Mouse (Mus musculus): Measurements from ENCODE around the gene Zfp282. TPM values are rescaled to one million over a fixed set of nuclear protein-coding genes. Genes with fewer than 3 reads are reported as not detected.
A peak's percentile ranks its signal among the peaks of the same experiment; 100 is the strongest.

Zfp282 gene
- polyA plus RNA-seq, 1 experiment: 0.32 TPM

DNA sequence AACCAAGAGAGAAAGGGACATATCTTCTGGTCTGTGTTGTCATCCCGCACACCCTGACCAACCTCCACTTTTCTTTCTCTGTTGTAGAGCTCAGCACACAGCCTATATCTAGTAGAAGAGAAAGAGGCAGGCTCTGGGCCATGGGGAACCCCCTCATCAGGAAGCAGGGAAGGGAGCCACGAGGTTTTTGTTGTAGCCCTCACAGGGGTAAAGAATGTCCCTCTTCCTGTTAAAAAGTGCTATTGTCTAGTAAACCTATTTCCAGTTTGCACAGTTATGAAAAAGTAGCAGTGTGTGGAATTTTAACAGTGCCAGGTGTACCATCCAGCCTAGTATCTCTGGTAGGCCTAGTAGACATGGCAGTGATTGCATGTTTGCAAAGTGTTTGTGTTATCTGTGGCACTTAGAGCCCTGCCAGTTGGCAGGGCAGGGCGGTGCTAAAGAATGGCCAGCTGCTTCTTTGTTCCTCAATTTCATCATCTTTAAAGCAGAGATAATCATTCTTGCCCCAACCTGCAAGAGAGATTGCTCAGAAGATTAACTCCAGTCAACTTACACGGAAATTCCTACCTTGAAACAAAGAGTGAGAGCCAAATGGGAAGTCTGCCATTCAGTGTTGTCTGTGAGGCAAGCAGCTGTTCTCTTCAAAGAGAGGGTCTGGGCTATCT is 2.2 kb downstream of the Zfp282 start:
- H3K9me3 ChIP-seq (ENCODE audit: control insufficient read depth, low read length): no peaks in the 10 kb centered on the region
- H3K4me1 ChIP-seq (ENCODE audit: control insufficient read depth): peaks cover 33% of the 10 kb centered on the region
- H3K36me3 ChIP-seq (ENCODE audit: control insufficient read depth): peaks cover 37% of the 10 kb centered on the region
- no peaks in the 10 kb centered on the region for H3K27me3 ChIP-seq (ENCODE audit: control insufficient read depth)
- H3K4me3 ChIP-seq (replicated peaks): peak overlapping the region; percentile 85
- TF ChIP-seq GATA1 (IDR thresholded peaks at IDR 0.05; ENCODE audit: low read length) (no peak), TAL1 (IDR thresholded peaks at IDR 0.05; ENCODE audit: low read length) (no peak)

DNA sequence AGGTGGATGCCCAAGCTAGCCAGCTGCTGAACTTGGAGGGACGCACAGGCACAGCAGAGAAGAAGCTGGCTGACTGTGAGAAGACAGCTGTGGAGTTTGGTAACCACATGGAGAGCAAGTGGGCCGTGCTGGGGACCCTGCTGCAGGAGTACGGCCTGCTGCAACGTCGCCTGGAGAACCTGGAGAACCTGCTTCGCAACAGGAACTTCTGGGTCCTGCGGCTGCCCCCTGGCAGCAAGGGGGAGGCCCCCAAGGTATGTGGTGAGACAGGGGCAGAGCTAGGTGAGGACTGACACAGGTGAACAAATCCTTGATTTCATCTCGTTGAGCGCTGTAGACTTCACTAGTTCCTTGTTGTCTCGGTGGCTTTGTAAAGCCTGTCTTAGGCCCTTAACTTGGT is 3.2 kb downstream of the Zfp282 start:
- Histone ChIP-seq H3K4me3 (replicated peaks) (no peak overlapping the region), H3K27me3 (ENCODE audit: control insufficient read depth) (no peaks in the 10 kb centered on the region), H3K36me3 (ENCODE audit: control insufficient read depth) (peaks cover 40% of the 10 kb centered on the region), H3K4me1 (ENCODE audit: control insufficient read depth) (peaks cover 33% of the 10 kb centered on the region), H3K9me3 (ENCODE audit: control insufficient read depth, low read length) (no peaks in the 10 kb centered on the region)
- no peak for TF ChIP-seq TAL1 (IDR thresholded peaks at IDR 0.05; ENCODE audit: low read length)

DNA sequence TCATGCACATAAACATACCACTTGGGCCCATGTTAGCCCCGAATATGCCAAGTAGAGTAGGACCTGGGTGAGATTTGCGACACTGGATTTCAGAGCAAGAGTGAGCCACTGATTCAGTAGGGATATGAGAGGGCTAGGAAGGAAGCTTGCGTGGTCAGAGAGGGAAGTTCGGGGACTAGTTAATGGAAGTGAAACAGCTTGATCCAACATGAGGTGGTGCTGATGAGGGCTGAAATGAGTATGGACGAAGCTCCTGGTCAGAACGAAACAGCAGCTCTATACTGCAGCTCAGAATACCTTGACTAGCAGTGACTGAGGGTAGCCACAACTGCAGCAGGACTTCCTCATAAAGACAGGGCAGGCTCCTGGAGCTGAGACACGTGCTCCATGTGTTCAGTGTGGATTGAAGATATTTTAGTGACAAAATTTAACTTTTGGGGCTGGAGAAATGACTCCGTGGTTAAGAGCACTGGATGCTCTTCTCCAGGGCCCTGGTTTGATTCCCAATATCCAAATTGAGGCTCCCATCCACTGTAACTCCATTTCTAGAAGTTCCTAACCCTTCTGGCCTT is 11.9 kb downstream of the Zfp282 start:
- Histone ChIP-seq H3K36me3 (ENCODE audit: control insufficient read depth) (peaks cover 57% of the 10 kb centered on the region), H3K4me1 (ENCODE audit: control insufficient read depth) (no peaks in the 10 kb centered on the region), H3K9me3 (ENCODE audit: control insufficient read depth, low read length) (no peaks in the 10 kb centered on the region), H3K4me3 (replicated peaks) (no peak overlapping the region), H3K27me3 (ENCODE audit: control insufficient read depth) (no peaks in the 10 kb centered on the region)
- TF ChIP-seq GATA1 (IDR thresholded peaks at IDR 0.05; ENCODE audit: low read length): no peak
- no peak for TF ChIP-seq TAL1 (IDR thresholded peaks at IDR 0.05; ENCODE audit: low read length)

DNA sequence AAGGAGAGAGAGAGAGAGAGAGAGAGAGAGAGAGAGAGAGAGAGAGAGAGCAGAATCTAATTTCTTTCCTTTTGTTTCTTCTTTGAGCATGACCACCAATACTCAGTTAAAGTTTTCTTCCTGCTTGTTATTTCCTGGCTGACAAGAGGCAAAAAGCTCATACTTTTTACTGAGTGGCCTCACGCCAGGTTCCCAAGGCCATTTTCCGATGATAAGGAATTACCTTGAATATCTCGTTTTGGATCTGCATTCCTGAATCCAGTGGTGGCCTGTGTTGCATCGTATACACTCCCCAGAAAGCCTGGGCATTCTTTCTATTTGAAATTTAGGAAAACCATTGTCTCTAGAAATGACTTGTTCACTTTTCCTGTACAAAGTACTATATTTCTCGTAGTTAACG is 22.4 kb downstream of the Zfp282 start:
- Histone ChIP-seq H3K36me3 (ENCODE audit: control insufficient read depth) (peaks cover 41% of the 10 kb centered on the region), H3K4me1 (ENCODE audit: control insufficient read depth) (no peaks in the 10 kb centered on the region), H3K9me3 (ENCODE audit: control insufficient read depth, low read length) (peaks cover 3% of the 10 kb centered on the region), H3K27me3 (ENCODE audit: control insufficient read depth) (no peaks in the 10 kb centered on the region), H3K4me3 (replicated peaks) (no peak overlapping the region)
- TF ChIP-seq GATA1 (IDR thresholded peaks at IDR 0.05; ENCODE audit: low read length) (no peak), TAL1 (IDR thresholded peaks at IDR 0.05; ENCODE audit: low read length) (no peak)

DNA sequence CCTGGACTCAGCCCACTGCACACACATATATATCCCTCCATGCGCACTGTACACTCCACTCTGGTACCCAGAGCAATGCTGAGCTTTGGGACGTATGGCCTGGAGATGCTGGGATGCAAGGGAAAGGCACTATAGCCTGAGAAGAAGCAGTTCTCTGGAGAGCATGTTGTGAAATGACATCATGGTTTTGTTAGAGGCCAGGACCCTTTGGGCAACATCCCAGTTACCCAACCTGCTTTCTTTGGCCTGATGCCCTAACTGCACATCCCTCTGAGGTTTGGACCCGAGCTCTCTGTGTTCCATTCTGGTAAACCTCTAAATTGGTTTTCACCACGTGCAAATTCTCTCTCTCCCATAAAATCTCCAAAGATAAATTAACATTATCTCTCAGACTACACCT is 26.6 kb downstream of the Zfp282 start:
- H3K9me3 ChIP-seq (ENCODE audit: control insufficient read depth, low read length): peaks cover 16% of the 10 kb centered on the region
- TF ChIP-seq TAL1 (IDR thresholded peaks at IDR 0.05; ENCODE audit: low read length): no peak
- no peak for TF ChIP-seq GATA1 (IDR thresholded peaks at IDR 0.05; ENCODE audit: low read length)
- no peaks in the 10 kb centered on the region; the same call in 1 of the 2 replicates for H3K27me3 ChIP-seq (ENCODE audit: control insufficient read depth)
- H3K36me3 ChIP-seq (ENCODE audit: control insufficient read depth): peaks cover 60% of the 10 kb centered on the region
- no peaks in the 10 kb centered on the region for H3K4me1 ChIP-seq (ENCODE audit: control insufficient read depth)
- H3K4me3 ChIP-seq (replicated peaks): no peak overlapping the region

DNA sequence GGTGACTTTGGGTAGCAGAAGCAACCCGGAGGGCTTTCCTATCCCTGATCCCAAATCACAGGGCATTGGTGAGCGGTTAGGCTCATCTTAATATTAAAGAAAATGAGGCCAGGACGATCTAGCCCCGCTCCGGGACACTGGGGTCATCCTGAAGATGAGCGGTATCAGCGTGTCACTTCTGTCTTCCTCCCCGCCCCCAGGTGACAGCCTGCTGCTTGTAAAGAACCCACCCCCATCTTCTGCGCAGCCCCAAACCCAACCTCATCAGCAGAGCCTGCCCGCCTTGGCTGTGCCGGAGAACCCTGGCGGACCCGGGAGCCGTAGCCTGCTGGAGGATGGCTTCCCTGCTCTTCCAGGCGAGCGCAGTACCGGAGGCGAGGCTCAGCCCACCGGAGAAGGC is 27.4 kb downstream of the Zfp282 start:
- Histone ChIP-seq H3K4me1 (ENCODE audit: control insufficient read depth) (no peaks in the 10 kb centered on the region), H3K36me3 (ENCODE audit: control insufficient read depth) (peaks cover 57% of the 10 kb centered on the region), H3K4me3 (replicated peaks) (no peak overlapping the region), H3K9me3 (ENCODE audit: control insufficient read depth, low read length) (peaks cover 16% of the 10 kb centered on the region), H3K27me3 (ENCODE audit: control insufficient read depth) (no peaks in the 10 kb centered on the region; the same call in 1 of the 2 replicates)
- TF ChIP-seq GATA1 (IDR thresholded peaks at IDR 0.05; ENCODE audit: low read length) (no peak), TAL1 (IDR thresholded peaks at IDR 0.05; ENCODE audit: low read length) (no peak)

DNA sequence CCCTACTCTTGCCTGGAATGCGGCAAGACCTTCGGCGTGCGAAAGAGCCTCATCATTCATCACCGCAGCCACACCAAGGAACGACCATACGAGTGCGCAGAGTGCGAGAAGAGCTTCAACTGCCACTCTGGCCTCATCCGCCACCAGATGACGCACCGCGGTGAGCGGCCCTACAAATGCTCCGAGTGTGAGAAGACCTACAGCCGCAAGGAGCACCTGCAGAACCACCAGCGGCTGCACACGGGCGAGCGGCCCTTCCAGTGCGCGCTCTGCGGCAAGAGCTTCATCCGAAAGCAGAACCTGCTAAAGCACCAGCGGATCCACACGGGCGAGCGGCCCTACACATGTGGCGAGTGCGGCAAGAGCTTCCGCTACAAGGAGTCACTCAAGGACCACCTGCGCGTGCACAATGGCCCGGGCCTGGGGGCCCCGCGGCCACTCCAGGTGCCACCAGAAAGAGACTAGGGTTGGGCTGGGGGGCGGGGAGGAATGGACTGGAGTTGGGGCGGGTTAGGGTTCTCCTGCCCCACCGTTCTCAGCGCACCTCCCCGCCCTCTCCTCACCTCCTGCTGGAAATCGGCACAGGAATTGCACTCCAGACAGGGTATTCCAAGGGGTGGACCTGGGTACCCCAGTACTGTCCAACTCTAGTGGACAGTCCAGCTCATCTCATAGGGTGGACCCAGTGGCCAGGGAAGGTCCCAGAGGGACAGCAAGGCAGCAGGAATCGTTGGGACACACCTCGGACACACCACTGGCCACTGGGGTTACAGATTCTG is 28.1 kb downstream of the Zfp282 start:
- H3K4me3 ChIP-seq (replicated peaks): no peak overlapping the region
- no peaks in the 10 kb centered on the region for H3K4me1 ChIP-seq (ENCODE audit: control insufficient read depth)
- H3K9me3 ChIP-seq (ENCODE audit: control insufficient read depth, low read length): peaks cover 16% of the 10 kb centered on the region
- TF ChIP-seq GATA1 (IDR thresholded peaks at IDR 0.05; ENCODE audit: low read length): no peak
- no peaks in the 10 kb centered on the region; the same call in 1 of the 2 replicates for H3K27me3 ChIP-seq (ENCODE audit: control insufficient read depth)
- H3K36me3 ChIP-seq (ENCODE audit: control insufficient read depth): peaks cover 55% of the 10 kb centered on the region

DNA sequence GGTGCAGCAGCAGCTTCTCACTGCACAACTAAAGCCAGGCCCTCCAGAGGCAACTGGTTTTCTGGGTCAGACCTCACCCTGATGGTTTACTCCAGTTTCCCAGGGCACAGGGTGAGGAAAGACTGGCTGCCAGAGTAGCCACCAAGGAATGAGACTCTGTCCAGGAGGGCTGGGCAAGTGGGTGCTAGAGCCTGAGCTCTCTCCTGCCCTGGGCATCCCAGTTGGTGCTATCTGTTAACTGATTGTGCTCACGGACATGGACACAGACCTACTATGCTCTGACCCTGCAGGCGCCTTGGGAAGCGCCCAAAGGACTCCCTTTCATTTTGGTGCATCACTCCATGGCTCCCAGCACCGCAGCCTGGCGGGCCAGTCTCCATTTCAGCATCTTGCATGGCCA is 29.3 kb downstream of the Zfp282 start:
- peaks cover 16% of the 10 kb centered on the region for H3K9me3 ChIP-seq (ENCODE audit: control insufficient read depth, low read length)
- TF ChIP-seq GATA1 (IDR thresholded peaks at IDR 0.05; ENCODE audit: low read length) (no peak), TAL1 (IDR thresholded peaks at IDR 0.05; ENCODE audit: low read length) (no peak)
- H3K4me1 ChIP-seq (ENCODE audit: control insufficient read depth): no peaks in the 10 kb centered on the region
- no peaks in the 10 kb centered on the region; the same call in 1 of the 2 replicates for H3K27me3 ChIP-seq (ENCODE audit: control insufficient read depth)
- peaks cover 48% of the 10 kb centered on the region for H3K36me3 ChIP-seq (ENCODE audit: control insufficient read depth)
- no peak overlapping the region for H3K4me3 ChIP-seq (replicated peaks)

DNA sequence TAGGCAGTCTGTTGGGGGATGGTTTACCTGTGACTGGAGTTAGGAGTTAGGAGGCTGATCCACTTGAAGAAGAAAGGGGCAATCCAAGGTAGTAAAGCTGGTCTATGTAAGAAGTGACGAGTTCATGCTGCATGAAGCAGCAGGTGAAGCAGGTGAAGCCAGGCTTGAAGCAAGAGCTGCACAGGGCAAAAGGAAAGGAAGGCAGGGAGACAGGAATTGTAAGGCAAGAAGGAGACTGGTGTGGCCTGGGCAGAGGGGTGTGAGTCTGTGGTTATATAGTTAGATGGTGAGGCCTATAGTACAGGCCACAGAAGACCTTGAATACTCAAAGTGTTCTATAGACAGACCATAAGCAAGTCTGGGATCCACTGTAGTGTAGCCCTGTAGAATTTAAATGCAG is 32.0 kb downstream of the Zfp282 start:
- Histone ChIP-seq H3K36me3 (ENCODE audit: control insufficient read depth) (peaks cover 33% of the 10 kb centered on the region), H3K4me1 (ENCODE audit: control insufficient read depth) (no peaks in the 10 kb centered on the region), H3K4me3 (replicated peaks) (no peak overlapping the region), H3K27me3 (ENCODE audit: control insufficient read depth) (no peaks in the 10 kb centered on the region; the same call in 1 of the 2 replicates), H3K9me3 (ENCODE audit: control insufficient read depth, low read length) (peaks cover 16% of the 10 kb centered on the region)
- no peak for TF ChIP-seq GATA1 (IDR thresholded peaks at IDR 0.05; ENCODE audit: low read length)
- TF ChIP-seq TAL1 (IDR thresholded peaks at IDR 0.05; ENCODE audit: low read length): no peak
